Mouse (Mus musculus): ENCODE measurements at regions not wholly inside any gene's neighbourhood (a gene's known extent, or its start where the extent isn't known, plus 50 kb on each side); places are given as distances from the start of the nearest gene placed in this dataset.

- 67% methylated on average over 3 of the region's 3 CpGs for WGBS
Measured at GRCm38 (mm10) chr8:76793891-76794290, 105.4 kb upstream of the Nr3c2 start.

GRCm38 (mm10) chr8:76799998-76800397 is 99.2 kb upstream of the Nr3c2 start:
- no peak overlapping the region for H3K27ac ChIP-seq
- no peaks in the 10 kb centered on the region for H3K4me1 ChIP-seq (ENCODE audit: control insufficient read depth, insufficient read depth, low read length)
- intact Hi-C loops (cut with DNase I), result no loop called here
- no peak overlapping the region for H3K4me3 ChIP-seq
- no peak overlapping the region for H3K9ac ChIP-seq (ENCODE audit: low read depth, low read length)
- no peak for DNase-seq
- H3K36me3 ChIP-seq (ENCODE audit: control insufficient read depth, insufficient read depth, low read length), result no peaks in the 10 kb centered on the region
- no peaks in the 10 kb centered on the region for H3K79me2 ChIP-seq (replicated peaks; ENCODE audit: control insufficient read depth, insufficient read depth, low read length)
- TF ChIP-seq EP300 (IDR thresholded peaks at IDR 0.05; ENCODE audit: insufficient read depth, low read depth, low read length) (no peak), POLR2A (IDR thresholded peaks at IDR 0.05; ENCODE audit: insufficient read depth, low read depth, low read length) (no peak), CTCF (IDR thresholded peaks at IDR 0.05) (no peak)
- no peaks in the 10 kb centered on the region for H3K27me3 ChIP-seq (ENCODE audit: control insufficient read depth, insufficient read depth, low read length)

More at GRCm38 (mm10) chr8:76793891-76794290, 105.4 kb upstream of the Nr3c2 start:
- TF ChIP-seq CTCF (IDR thresholded peaks at IDR 0.05) (no peak), POLR2A (IDR thresholded peaks at IDR 0.05; ENCODE audit: insufficient read depth, low read depth, low read length) (no peak), EP300 (IDR thresholded peaks at IDR 0.05; ENCODE audit: insufficient read depth, low read depth, low read length) (no peak)
- intact Hi-C loops (cut with DNase I), result no loop called here
- H3K27me3 ChIP-seq (ENCODE audit: control insufficient read depth, insufficient read depth, low read length), result no peaks in the 10 kb centered on the region
- H3K4me3 ChIP-seq, result no peak overlapping the region
- no peaks in the 10 kb centered on the region for H3K4me1 ChIP-seq (ENCODE audit: control insufficient read depth, insufficient read depth, low read length)
- no peak overlapping the region for H3K27ac ChIP-seq
- H3K79me2 ChIP-seq (replicated peaks; ENCODE audit: control insufficient read depth, insufficient read depth, low read length), result no peaks in the 10 kb centered on the region
- no peak overlapping the region for H3K9ac ChIP-seq (ENCODE audit: low read depth, low read length)
- H3K36me3 ChIP-seq (ENCODE audit: control insufficient read depth, insufficient read depth, low read length), result no peaks in the 10 kb centered on the region
- DNase-seq, result no peak

- 57% methylated on average over 2 of the region's 2 CpGs for WGBS
Measured at GRCm38 (mm10) chr8:76823456-76823855, 75.8 kb upstream of the Nr3c2 start.

More at GRCm38 (mm10) chr8:76823456-76823855, 75.8 kb upstream of the Nr3c2 start:
- Histone ChIP-seq H3K4me3 (no peak overlapping the region), H3K9ac (ENCODE audit: low read depth, low read length) (no peak overlapping the region), H3K79me2 (replicated peaks; ENCODE audit: control insufficient read depth, insufficient read depth, low read length) (no peaks in the 10 kb centered on the region), H3K36me3 (ENCODE audit: control insufficient read depth, insufficient read depth, low read length) (no peaks in the 10 kb centered on the region), H3K27me3 (ENCODE audit: control insufficient read depth, insufficient read depth, low read length) (no peaks in the 10 kb centered on the region), H3K27ac (no peak overlapping the region), H3K4me1 (ENCODE audit: control insufficient read depth, insufficient read depth, low read length) (no peaks in the 10 kb centered on the region)
- TF ChIP-seq CTCF (IDR thresholded peaks at IDR 0.05), result no peak
- TF ChIP-seq POLR2A (IDR thresholded peaks at IDR 0.05; ENCODE audit: insufficient read depth, low read depth, low read length), result no peak
- no peak for TF ChIP-seq EP300 (IDR thresholded peaks at IDR 0.05; ENCODE audit: insufficient read depth, low read depth, low read length)
- no peak for DNase-seq
- intact Hi-C loops (cut with DNase I), result no loop called here
